Mouse (Mus musculus) cortical plate, adult 2 months (tissue): ENCODE data around the gene Ppp2r5c. TPM values are rescaled to one million over a fixed set of nuclear protein-coding genes. Genes with fewer than 3 reads are reported as not detected.

Source experiments
- H3K27ac ChIP-seq: fragments of 200-500 bp; 2 replicates; pipeline ENCODE4 v1.5.1; 2012; ENCODE audit warnings: low read length, control low read depth, inconsistent platforms; ENCODE audit not compliant: insufficient read depth
- H3K4me1 ChIP-seq: fragments of 200-500 bp; 2 replicates; pipeline ENCODE4 v1.6.1; 2011; ENCODE audit warnings: low read length; ENCODE audit not compliant: control insufficient read depth, insufficient read depth
- H3K4me3 ChIP-seq: fragments of 200-500 bp; 2 replicates; pipeline ENCODE4 v1.5.1; 2011; ENCODE audit warnings: mild to moderate bottlenecking, low read length, control low read depth; ENCODE audit not compliant: insufficient read depth
- CTCF ChIP-seq: fragments of 200-500 bp; IDR thresholded peaks from 2 replicates; pipeline ENCODE4 v1.5.1; 2011; ENCODE audit warnings: mild to moderate bottlenecking, control low read depth, low read length; ENCODE audit not compliant: insufficient read depth; ENCODE audit errors: extremely low read depth
- POLR2A ChIP-seq: fragments of 200-500 bp; IDR thresholded peaks from 2 replicates; pipeline ENCODE4 v1.6.1; 2011; ENCODE audit warnings: mild to moderate bottlenecking, low read length, control low read depth; ENCODE audit not compliant: insufficient read depth; ENCODE audit errors: extremely low read depth
- polyA plus RNA-seq: library from polyadenylated mRNA; depleted of rRNA; stranded (reverse); fragments of >200 nt; gene quantifications from 2 replicates; pipeline ENCODE4 v1.2.3, GENCODE M21; 2012

Gene Ppp2r5c
- polyA plus RNA-seq, 1 experiment, result 193 TPM

GRCm38 (mm10) chr12:110460418-110461300 is 13.7 kb downstream of the Ppp2r5c start:
- no peak for TF ChIP-seq CTCF
- no peak for TF ChIP-seq POLR2A
- Histone ChIP-seq H3K27ac (no peak overlapping the region), H3K4me3 (no peak overlapping the region), H3K4me1 (peaks cover 15% of the 10 kb centered on the region)

- no peak overlapping the region for H3K4me3 ChIP-seq
- no peak overlapping the region for H3K27ac ChIP-seq
- TF ChIP-seq CTCF (no peak), POLR2A (no peak)
- peaks cover 3% of the 10 kb centered on the region; the same call in 1 of the 2 replicates for H3K4me1 ChIP-seq
Measured at GRCm38 (mm10) chr12:110463711-110464110, 16.8 kb downstream of the Ppp2r5c start.

GRCm38 (mm10) chr12:110471426-110471825 is 24.5 kb downstream of the Ppp2r5c start:
- Histone ChIP-seq H3K4me1 (no peaks in the 10 kb centered on the region), H3K27ac (no peak overlapping the region), H3K4me3 (no peak overlapping the region)
- no peak for TF ChIP-seq CTCF
- no peak for TF ChIP-seq POLR2A

- Histone ChIP-seq H3K4me1 (no peaks in the 10 kb centered on the region), H3K27ac (no peak overlapping the region), H3K4me3 (no peak overlapping the region)
- TF ChIP-seq POLR2A (no peak), CTCF (no peak)
Measured at GRCm38 (mm10) chr12:110472247-110472646, 25.3 kb downstream of the Ppp2r5c start.

GRCm38 (mm10) chr12:110474497-110474896 is 27.6 kb downstream of the Ppp2r5c start:
- H3K4me3 ChIP-seq, result no peak overlapping the region
- TF ChIP-seq CTCF (no peak), POLR2A (no peak)
- no peak overlapping the region for H3K27ac ChIP-seq
- H3K4me1 ChIP-seq, result no peaks in the 10 kb centered on the region

- H3K4me3 ChIP-seq, result no peak overlapping the region
- TF ChIP-seq POLR2A (no peak), CTCF (no peak)
- no peak overlapping the region for H3K27ac ChIP-seq
Measured at GRCm38 (mm10) chr12:110476561-110476960, 29.6 kb downstream of the Ppp2r5c start.

GRCm38 (mm10) chr12:110477906-110478305 is 31.0 kb downstream of the Ppp2r5c start:
- Histone ChIP-seq H3K4me3 (no peak overlapping the region), H3K27ac (no peak overlapping the region), H3K4me1 (no peaks in the 10 kb centered on the region)
- TF ChIP-seq POLR2A, result no peak
- no peak for TF ChIP-seq CTCF

More at GRCm38 (mm10) chr12:110476561-110476960, 29.6 kb downstream of the Ppp2r5c start:
- no peaks in the 10 kb centered on the region for H3K4me1 ChIP-seq

GRCm38 (mm10) chr12:110478601-110479008 is 31.7 kb downstream of the Ppp2r5c start:
- no peak overlapping the region for H3K4me3 ChIP-seq
- peaks cover under 1% of the 10 kb centered on the region; the same call in 1 of the 2 replicates for H3K4me1 ChIP-seq
- no peak for TF ChIP-seq POLR2A
- TF ChIP-seq CTCF, result no peak
- H3K27ac ChIP-seq, result no peak overlapping the region

GRCm38 (mm10) chr12:110479268-110479667 is 32.3 kb downstream of the Ppp2r5c start:
- Histone ChIP-seq H3K4me3 (no peak overlapping the region), H3K4me1 (peaks cover 5% of the 10 kb centered on the region), H3K27ac (no peak overlapping the region)
- TF ChIP-seq CTCF (no peak), POLR2A (no peak)

- peaks cover 5% of the 10 kb centered on the region for H3K4me1 ChIP-seq
- no peak overlapping the region for H3K4me3 ChIP-seq
- TF ChIP-seq POLR2A (no peak), CTCF (no peak)
- H3K27ac ChIP-seq, result no peak overlapping the region
Measured at GRCm38 (mm10) chr12:110480701-110481100, 33.8 kb downstream of the Ppp2r5c start.
